Mouse (Mus musculus) MEL (cell line): ENCODE results near the gene Ddx5. TPM values are rescaled to one million over a fixed set of nuclear protein-coding genes. Genes with fewer than 3 reads are reported as not detected.

Source experiments
- DNase-seq: peaks from one replicate; pipeline ENCODE4 v3.0.0; 2011; ENCODE audit warnings: low read depth, low spot score
- H3K27ac ChIP-seq: 2 replicates; pipeline ENCODE4 v1.5.1; 2012; ENCODE audit warnings: low read depth, mild to moderate bottlenecking, control low read depth, low read length, moderate library complexity; ENCODE audit not compliant: control insufficient read depth
- H3K27me3 ChIP-seq, 2 experiments: fragments of 150-350 bp in 1 of 2; sonication (generic) in 1 of 2; 2 replicates each; pipeline ENCODE4 v1.6.1; 2012; ENCODE audit warnings: low read length in 2 of 2, mild to moderate bottlenecking in 2 of 2, improper control_type of control experiment in 1 of 2, moderate library complexity in 1 of 2; ENCODE audit not compliant: insufficient read depth in 2 of 2, control insufficient read depth in 1 of 2
- H3K36me3 ChIP-seq, 2 experiments: 2 replicates each; pipeline ENCODE4 v1.6.1; 2012 to 2014; ENCODE audit warnings: low read length in 2 of 2, improper control_type of control experiment in 1 of 2, inconsistent platforms in 1 of 2, mild to moderate bottlenecking in 1 of 2; ENCODE audit not compliant: insufficient read depth in 2 of 2, control insufficient read depth in 1 of 2
- H3K4me1 ChIP-seq, 2 experiments: fragments of 150-350 bp in 1 of 2; sonication (generic) in 1 of 2; 2 replicates each; pipeline ENCODE4 v1.6.1; 2012; ENCODE audit warnings: low read length in 2 of 2, improper control_type of control experiment in 1 of 2, mild to moderate bottlenecking in 1 of 2; ENCODE audit not compliant: insufficient read depth in 2 of 2, control insufficient read depth in 1 of 2
- H3K4me3 ChIP-seq, 2 experiments: fragments of 150-350 bp in 1 of 2; sonication (generic) in 1 of 2; 2 replicates each; pipeline ENCODE4 v1.5.1; 2012; ENCODE audit warnings: low read depth in 2 of 2, low read length in 2 of 2, mild to moderate bottlenecking in 2 of 2, moderate library complexity in 2 of 2, control low read depth in 1 of 2, improper control_type of control experiment in 1 of 2; ENCODE audit not compliant: control insufficient read depth in 1 of 2, insufficient read depth in 1 of 2
- H3K79me2 ChIP-seq: 2 replicates; pipeline ENCODE4 v1.6.1; 2012; ENCODE audit warnings: mild to moderate bottlenecking, low read length, moderate library complexity; ENCODE audit not compliant: control insufficient read depth, poor library complexity, insufficient read depth
- H3K9ac ChIP-seq: 2 replicates; pipeline ENCODE4 v1.6.1; 2012; ENCODE audit warnings: low read depth, mild to moderate bottlenecking, control low read depth, low read length, moderate library complexity; ENCODE audit not compliant: control insufficient read depth, poor library complexity, severe bottlenecking
- H3K9me3 ChIP-seq: fragments of 150-350 bp; sonication (generic); replicated peaks from 2 replicates; pipeline ENCODE4 v1.6.1; 2012; ENCODE audit warnings: mild to moderate bottlenecking, low read length, improper control_type of control experiment, moderate library complexity; ENCODE audit not compliant: insufficient read depth
- BHLHE40 ChIP-seq: IDR thresholded peaks from 2 replicates; pipeline ENCODE4 v1.6.1; 2012; ENCODE audit warnings: low read depth, mild to moderate bottlenecking, inconsistent platforms, low read length, improper control_type of control experiment, borderline replicate concordance
- CHD1 ChIP-seq: IDR thresholded peaks from 2 replicates; pipeline ENCODE4 v1.6.1; 2012; ENCODE audit warnings: low read depth, mild to moderate bottlenecking, inconsistent platforms, low read length, improper control_type of control experiment
- CTCF ChIP-seq, 3 experiments: IDR thresholded peaks in 2 of 3; conservative IDR thresholded peaks in 1 of 3; 2 replicates each; pipeline ENCODE4 v1.5.1; 2011 to 2012; ENCODE audit warnings: low read length in 3 of 3, low read depth in 2 of 3, mild to moderate bottlenecking in 2 of 3, improper control_type of control experiment in 1 of 3, inconsistent platforms in 1 of 3, mixed read lengths in 1 of 3, moderate library complexity in 1 of 3; ENCODE audit not compliant: control insufficient read depth in 1 of 3, insufficient read depth in 1 of 3, poor library complexity in 1 of 3, severe bottlenecking in 1 of 3
- E2F4 ChIP-seq: IDR thresholded peaks from 2 replicates; pipeline ENCODE4 v1.6.1; 2011; ENCODE audit warnings: low read depth, low read length, improper control_type of control experiment, borderline replicate concordance
- ELF1 ChIP-seq: IDR thresholded peaks from 2 replicates; pipeline ENCODE4 v1.6.1; 2014; ENCODE audit warnings: low read depth, mild to moderate bottlenecking, inconsistent platforms, low read length, improper control_type of control experiment, moderate library complexity
- EP300 ChIP-seq, 2 experiments: IDR thresholded peaks; 2 replicates each; pipeline ENCODE4 v1.6.1; 2011; ENCODE audit warnings: improper control_type of control experiment in 2 of 2, low read length in 2 of 2, low read depth in 1 of 2, mild to moderate bottlenecking in 1 of 2
- ETS1 ChIP-seq: IDR thresholded peaks from 2 replicates; pipeline ENCODE4 v1.6.1; 2012; ENCODE audit warnings: low read depth, mild to moderate bottlenecking, inconsistent platforms, low read length, improper control_type of control experiment, moderate library complexity
- GATA1 ChIP-seq: IDR thresholded peaks from 2 replicates; pipeline ENCODE4 v1.6.1; 2011; ENCODE audit warnings: low read depth, low read length, improper control_type of control experiment
- HCFC1 ChIP-seq: IDR thresholded peaks from 2 replicates; pipeline ENCODE4 v1.6.1; 2012; ENCODE audit warnings: low read depth, mild to moderate bottlenecking, inconsistent platforms, low read length, improper control_type of control experiment, moderate library complexity
- KAT2A ChIP-seq: conservative IDR thresholded peaks from 2 replicates; pipeline ENCODE4 v1.6.1; 2012; ENCODE audit warnings: low read depth, low read length, improper control_type of control experiment, inconsistent platforms
- MAFK ChIP-seq: IDR thresholded peaks from 2 replicates; pipeline ENCODE4 v1.6.1; 2011; ENCODE audit warnings: low read depth, mild to moderate bottlenecking, low read length, improper control_type of control experiment, borderline replicate concordance
- MAZ ChIP-seq: IDR thresholded peaks from 2 replicates; pipeline ENCODE4 v1.6.1; 2012; ENCODE audit warnings: low read depth, mild to moderate bottlenecking, inconsistent platforms, low read length, improper control_type of control experiment
- MXI1 ChIP-seq: IDR thresholded peaks from 2 replicates; pipeline ENCODE4 v1.6.1; 2011; ENCODE audit warnings: mild to moderate bottlenecking, low read depth, low read length, improper control_type of control experiment
- MYB ChIP-seq: IDR thresholded peaks from 2 replicates; pipeline ENCODE4 v1.6.1; 2011; ENCODE audit warnings: mild to moderate bottlenecking, low read depth, low read length, improper control_type of control experiment
- MYC ChIP-seq: IDR thresholded peaks from 2 replicates; pipeline ENCODE4 v1.6.1; 2011; ENCODE audit warnings: low read depth, mild to moderate bottlenecking, low read length, improper control_type of control experiment, moderate library complexity
- NELFE ChIP-seq: IDR thresholded peaks from 2 replicates; pipeline ENCODE4 v1.6.1; 2011; ENCODE audit warnings: low read depth, low read length, improper control_type of control experiment
- POLR2A ChIP-seq, 2 experiments: IDR thresholded peaks; 2 replicates each; pipeline ENCODE4 v1.6.1; 2011 to 2012; ENCODE audit warnings: low read length in 2 of 2, mild to moderate bottlenecking in 2 of 2, control low read depth in 1 of 2, improper control_type of control experiment in 1 of 2, low read depth in 1 of 2, moderate library complexity in 1 of 2; ENCODE audit not compliant: control insufficient read depth in 1 of 2, insufficient read depth in 1 of 2, poor library complexity in 1 of 2
- POLR2AphosphoS5 ChIP-seq: IDR thresholded peaks from 2 replicates; pipeline ENCODE4 v1.6.1; 2012; ENCODE audit warnings: low read depth, borderline replicate concordance, mild to moderate bottlenecking, inconsistent platforms, low read length, moderate library complexity, mixed read lengths
- SMC3 ChIP-seq: IDR thresholded peaks from 2 replicates; pipeline ENCODE4 v1.6.1; 2011; ENCODE audit warnings: low read depth, low read length, improper control_type of control experiment
- TAL1 ChIP-seq: IDR thresholded peaks from 2 replicates; pipeline ENCODE4 v1.6.1; 2012; ENCODE audit warnings: mild to moderate bottlenecking, inconsistent platforms, low read length, moderate library complexity, mixed read lengths
- TCF12 ChIP-seq: IDR thresholded peaks from 2 replicates; pipeline ENCODE4 v1.6.1; 2014; ENCODE audit warnings: low read depth, mild to moderate bottlenecking, inconsistent platforms, low read length, improper control_type of control experiment, moderate library complexity
- ZC3H11A ChIP-seq: IDR thresholded peaks from 2 replicates; pipeline ENCODE4 v1.6.1; 2012; ENCODE audit warnings: low read depth, mild to moderate bottlenecking, inconsistent platforms, low read length, improper control_type of control experiment
- ZMIZ1 ChIP-seq: IDR thresholded peaks from 2 replicates; pipeline ENCODE4 v1.6.1; 2012; ENCODE audit warnings: low read depth, mild to moderate bottlenecking, inconsistent platforms, low read length, improper control_type of control experiment, moderate library complexity
- ZNF384 ChIP-seq: IDR thresholded peaks from 2 replicates; pipeline ENCODE4 v1.6.1; 2012; ENCODE audit warnings: low read depth, mild to moderate bottlenecking, inconsistent platforms, low read length, improper control_type of control experiment
- polyA plus RNA-seq, 2 experiments: library from polyadenylated mRNA; stranded (reverse) in 1 of 2; unstranded in 1 of 2; fragments of >175 nt in 1 of 2; fragments of >200 nt in 1 of 2; gene quantifications; 2 replicates each; pipeline versions ENCODE4 v1.2.1 to v1.2.4; 2012; ENCODE audit warnings: low replicate concordance in 2 of 2, low read depth in 1 of 2; ENCODE audit not compliant: insufficient read length in 2 of 2, insufficient read depth in 1 of 2, missing spikeins in 1 of 2
- total RNA-seq: library from RNA; depleted of rRNA; stranded (reverse); fragments of 300-350 nt; gene quantifications from 2 replicates; pipeline ENCODE4 v1.2.3, GENCODE M21; 2012

Gene Ddx5
- total and polyA plus RNA-seq, 3 experiments: 338 to 3,269 (median 748) TPM

- Histone ChIP-seq H3K36me3 (peaks cover 19 to 22% of the 10 kb centered on the region in 2 experiments), H3K4me1 (peaks cover 3 to 7% of the 10 kb centered on the region in 2 experiments; a peak in 3 of 4 replicates)
These were observed 12.0 kb downstream of the Ddx5 start for GRCm38 (mm10) chr11:106776960-106777359.

GRCm38 (mm10) chr11:106773061-106773460, 15.9 kb downstream of the Ddx5 start:
- Histone ChIP-seq H3K36me3 (peaks cover 24 to 26% of the 10 kb centered on the region in 2 experiments), H3K9ac (no peak overlapping the region)

More at GRCm38 (mm10) chr11:106776960-106777359, 12.0 kb downstream of the Ddx5 start:
- DNase-seq: no peak
- no peaks in the 10 kb centered on the region for H3K27me3 ChIP-seq
- TF ChIP-seq MYB: no peak
- TF ChIP-seq MAZ: no peak
- no peak for TF ChIP-seq NELFE
- TF ChIP-seq ZC3H11A: no peak
- TF ChIP-seq MAFK: no peak
- no peaks in the 10 kb centered on the region for H3K9me3 ChIP-seq
- H3K9ac ChIP-seq: no peak overlapping the region
- no peak overlapping the region for H3K27ac ChIP-seq
- no peak overlapping the region for H3K4me3 ChIP-seq
- H3K79me2 ChIP-seq: peaks cover 21% of the 10 kb centered on the region

GRCm38 (mm10) chr11:106770195-106770974, 18.6 kb downstream of the Ddx5 start:
- H3K4me1 ChIP-seq: peaks cover 0 to under 1% of the 10 kb centered on the region in 2 experiments; a peak in 1 of 4 replicates
- DNase-seq: peak; percentile 83
- TF ChIP-seq ELF1: 0 out of 2 replicates have a peak, but pooled peaks have one; percentile 19
- peak; percentile 66; the same call in 1 of the 2 replicates for TF ChIP-seq ETS1
- TF ChIP-seq CHD1: no peak
- no peak for TF ChIP-seq ZNF384
- TF ChIP-seq CTCF (IDR thresholded peaks at IDR 0.05 in 2 of 3, conservative IDR thresholded peaks at IDR 0.05 in 1 of 3; ENCODE audit: control insufficient read depth in 1 of 3, insufficient read depth in 1 of 3, low read depth in 2 of 3, low read length in 3 of 3, poor library complexity in 1 of 3, severe bottlenecking in 1 of 3): peak; percentile 63 to 77 (median 75)
- peak; percentile 72 for TF ChIP-seq MXI1
- TF ChIP-seq SMC3: peak; percentile 65
- TF ChIP-seq EP300 (IDR thresholded peaks at IDR 0.05; ENCODE audit: low read depth in 1 of 2, low read length in 2 of 2): peak; percentile 75 to 83; a peak in 3 of 4 replicates
- TF ChIP-seq MYC: peak; percentile 40; the same call in 1 of the 2 replicates
- peak; percentile 47; the same call in 1 of the 2 replicates for TF ChIP-seq MYB
- TF ChIP-seq E2F4: no peak
- peak; percentile 67; the same call in 1 of the 2 replicates for TF ChIP-seq GATA1
- peak; percentile 87 for TF ChIP-seq TCF12
- TF ChIP-seq POLR2AphosphoS5: no peak
- peak; percentile 76 for TF ChIP-seq TAL1
- 0 out of 2 replicates have a peak, but pooled peaks have one; percentile 27 for TF ChIP-seq BHLHE40
- no peak for TF ChIP-seq POLR2A (IDR thresholded peaks at IDR 0.05; ENCODE audit: control insufficient read depth in 1 of 2, insufficient read depth in 1 of 2, low read depth in 1 of 2, low read length in 2 of 2, poor library complexity in 1 of 2)
- 0 out of 2 replicates have a peak, but pooled peaks have one; percentile 24 for TF ChIP-seq HCFC1

More at GRCm38 (mm10) chr11:106773061-106773460, 15.9 kb downstream of the Ddx5 start:
- no peak for DNase-seq
- no peak for TF ChIP-seq KAT2A
- no peak for TF ChIP-seq GATA1
- TF ChIP-seq ZNF384: no peak
- no peak for TF ChIP-seq ZMIZ1
- TF ChIP-seq, all 39 proteins: peak for 0
- Histone ChIP-seq H3K27ac (no peak overlapping the region), H3K79me2 (peaks cover 11% of the 10 kb centered on the region), H3K4me3 (no peak overlapping the region), H3K4me1 (peaks cover 1 to 7% of the 10 kb centered on the region in 2 experiments; a peak in 3 of 4 replicates), H3K27me3 (no peaks in the 10 kb centered on the region), H3K9me3 (no peaks in the 10 kb centered on the region)

More at GRCm38 (mm10) chr11:106770195-106770974, 18.6 kb downstream of the Ddx5 start:
- Histone ChIP-seq H3K36me3 (peaks cover 11 to 24% of the 10 kb centered on the region in 2 experiments), H3K79me2 (no peaks in the 10 kb centered on the region), H3K9me3 (no peaks in the 10 kb centered on the region), H3K27me3 (no peaks in the 10 kb centered on the region), H3K4me3 (no peak overlapping the region), H3K27ac (peak overlapping the region; percentile 29), H3K9ac (no peak overlapping the region)
